Mouse (Mus musculus) kidney, postnatal 36 days (tissue): ENCODE measurements around the gene Ints13.
A peak's percentile ranks its signal among the peaks of the same experiment; 100 is the strongest.
"Not testable (repeated sequence)": the region's sequence is repeated elsewhere in the genome, so short reads cannot be mapped to it uniquely, and the experiment has no call there.

ENCODE experiments used
- DNase-seq, 2 experiments: peaks; one replicate each; pipeline ENCODE4 v3.0.0; 2021 to 2022; ENCODE audit warnings: mixed read lengths in 2 of 2

The Ints13 gene

GRCm38 (mm10) chr6:146577310-146578109 lies at the start of gene Ints13:
Gene Ints13 (minus strand): TSS chr6:146577835.
- DNase-seq: peak; percentile 98 to 99

GRCm38 (mm10) chr6:146616670-146617069 lies 39.0 kb upstream of the Ints13 start:
- no peak for DNase-seq

DNA sequence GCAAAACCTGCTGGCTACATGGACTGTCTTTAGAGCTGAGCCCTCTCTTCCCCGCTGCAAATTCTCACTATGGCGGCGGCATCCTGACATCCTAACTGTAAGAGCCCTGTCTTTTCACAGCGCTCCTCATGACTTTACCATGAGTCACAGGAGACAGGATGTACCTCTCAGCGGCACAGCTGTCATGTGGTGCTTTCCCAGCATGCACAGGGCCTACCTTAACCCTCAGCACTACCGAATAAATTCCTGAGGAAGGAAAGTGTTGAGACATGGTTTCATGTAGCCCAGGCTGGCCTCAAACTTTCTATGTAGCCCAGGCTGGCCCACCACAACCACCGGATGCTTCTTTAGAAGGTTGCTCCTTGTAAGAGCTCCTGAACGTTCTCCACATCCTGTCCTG lies 38.3 kb upstream of the Ints13 start:
- DNase-seq: no peak

DNA sequence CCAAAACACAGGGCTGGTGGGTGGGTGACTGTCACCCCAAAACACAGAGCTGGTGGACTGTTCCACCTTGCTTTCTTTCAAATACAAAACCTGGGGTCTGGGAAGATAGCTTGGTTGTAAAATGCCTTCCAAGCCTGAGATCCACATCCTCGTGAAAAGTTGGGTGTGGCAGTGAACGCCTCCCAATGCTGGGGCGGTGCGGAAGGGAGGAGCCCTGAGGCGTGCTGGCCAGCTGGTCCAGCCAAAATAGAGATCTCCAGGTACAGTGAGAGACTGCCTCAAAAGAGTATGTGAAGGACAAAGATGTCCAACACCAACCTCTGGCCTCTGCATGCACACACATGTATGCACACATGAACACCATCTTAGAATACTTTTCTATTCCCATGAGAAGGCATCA lies 36.9 kb upstream of the Ints13 start:
- no peak for DNase-seq

GRCm38 (mm10) chr6:146613907-146614306 lies 36.3 kb upstream of the Ints13 start:
- DNase-seq: no peak

DNA sequence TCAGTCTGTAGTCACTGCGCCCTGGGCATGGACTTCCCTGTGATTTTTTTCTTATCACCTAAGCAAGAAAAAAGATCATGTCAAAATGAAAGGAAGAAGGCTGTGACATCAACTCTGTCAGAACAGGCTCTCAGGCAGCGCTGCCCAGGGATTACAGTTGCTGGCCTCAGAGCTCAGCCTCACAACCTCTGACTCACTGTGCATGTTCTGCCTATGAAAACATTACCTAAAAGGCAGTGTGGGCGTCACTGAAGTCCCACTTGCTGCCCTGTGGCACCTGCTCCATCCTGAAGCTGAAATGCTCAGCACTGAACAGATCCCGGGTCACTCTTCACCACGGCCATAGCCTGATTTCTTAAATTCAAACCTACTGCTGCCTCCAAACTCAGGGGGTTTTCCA lies 35.1 kb upstream of the Ints13 start:
- DNase-seq: no peak

DNA sequence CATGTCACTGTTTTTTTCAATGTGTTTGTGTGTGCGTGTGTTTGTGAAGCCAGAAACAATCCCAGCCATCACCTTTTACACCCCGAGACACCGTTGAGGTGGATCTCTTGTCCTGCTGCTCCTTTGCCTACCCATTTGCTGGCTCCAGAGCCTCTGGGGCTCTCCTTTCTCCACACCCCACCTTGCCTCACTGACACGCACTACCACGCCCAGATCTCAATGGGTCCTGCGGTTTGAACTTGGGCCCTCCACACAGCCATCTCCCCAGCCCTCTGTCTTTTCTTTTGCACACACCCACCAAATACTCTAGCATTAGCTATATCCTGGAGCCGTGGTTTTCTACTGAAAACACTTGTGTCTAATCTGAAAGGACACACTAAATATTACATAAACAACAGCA lies 34.3 kb upstream of the Ints13 start:
- DNase-seq: no peak

- DNase-seq: no peak
Observed at GRCm38 (mm10) chr6:146611385-146611784, 33.8 kb upstream of the Ints13 start.

DNA sequence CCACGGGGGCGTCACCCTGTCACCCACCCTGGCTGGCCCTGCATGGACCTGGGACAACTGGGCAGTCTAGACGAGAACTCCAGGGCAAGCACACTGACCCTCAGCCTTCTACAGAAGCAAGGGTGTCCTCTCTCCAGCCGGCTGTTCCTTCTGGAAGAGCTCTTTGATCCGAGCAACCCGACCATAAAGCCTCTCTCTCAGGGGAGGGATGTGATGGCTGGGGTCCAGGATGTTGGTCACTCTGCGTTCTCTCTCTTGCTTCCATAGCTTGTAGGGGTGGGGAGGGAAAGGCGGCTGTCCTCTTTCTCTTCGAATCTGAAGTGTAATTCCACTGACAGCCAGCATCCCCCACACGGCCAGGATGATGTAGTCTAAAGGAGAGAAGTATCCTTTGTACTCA lies 26.0 kb upstream of the Ints13 start:
- peak in 1 of 2 experiments; percentile 10 for DNase-seq

GRCm38 (mm10) chr6:146602601-146603000 lies 25.0 kb upstream of the Ints13 start:
- no peak for DNase-seq

DNA sequence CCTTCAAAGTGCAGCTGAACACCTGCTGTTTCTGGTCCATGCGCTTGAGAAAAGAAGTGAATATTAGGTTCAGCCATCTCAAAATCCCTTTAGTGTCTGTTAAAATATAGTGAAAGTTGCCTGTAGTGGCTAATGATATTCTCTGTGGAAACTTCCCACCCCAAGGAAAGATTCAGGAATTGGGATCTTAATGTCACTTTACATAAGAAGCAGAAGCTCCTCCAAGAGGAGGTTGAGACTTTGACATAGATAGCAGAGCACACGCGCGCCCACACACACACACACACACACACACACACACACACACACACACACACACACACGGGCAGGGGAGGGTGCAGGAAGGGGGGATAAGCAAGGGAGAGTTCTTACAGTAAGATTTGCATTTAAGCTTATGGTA lies 7.5 kb upstream of the Ints13 start:
- DNase-seq: no peak

DNA sequence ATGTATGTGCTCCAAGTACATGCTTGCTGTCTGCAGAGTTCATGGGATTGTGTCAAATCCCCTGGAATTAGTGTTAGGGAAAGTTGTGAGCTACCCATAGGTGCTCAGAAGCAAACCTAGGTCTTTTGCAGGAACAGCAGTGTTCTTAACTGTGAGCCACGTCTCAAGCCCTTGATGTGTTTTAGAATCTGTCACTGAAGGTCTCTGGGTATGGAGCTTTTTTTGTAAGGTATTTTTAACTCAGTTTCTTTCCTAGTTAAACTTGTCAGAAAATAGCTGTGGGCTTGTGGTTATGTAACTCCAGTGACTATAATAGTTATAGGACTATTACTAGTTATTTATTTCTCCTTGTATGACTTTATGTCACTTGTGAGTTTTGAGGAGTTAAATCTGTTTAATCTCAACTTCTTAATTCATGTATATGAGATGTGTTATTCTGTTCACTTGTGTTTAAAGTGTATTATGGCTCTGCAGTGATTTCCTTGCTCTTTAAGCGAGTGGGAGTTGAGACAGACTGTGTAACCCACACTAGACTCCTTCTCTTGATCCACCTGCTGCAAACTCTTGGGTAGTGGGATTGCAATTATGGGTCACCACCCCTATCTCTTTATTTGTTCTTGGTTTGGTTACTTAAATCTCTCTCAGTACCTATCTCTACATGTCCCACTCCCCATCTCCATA lies 5.9 kb upstream of the Ints13 start:
- no peak for DNase-seq

DNA sequence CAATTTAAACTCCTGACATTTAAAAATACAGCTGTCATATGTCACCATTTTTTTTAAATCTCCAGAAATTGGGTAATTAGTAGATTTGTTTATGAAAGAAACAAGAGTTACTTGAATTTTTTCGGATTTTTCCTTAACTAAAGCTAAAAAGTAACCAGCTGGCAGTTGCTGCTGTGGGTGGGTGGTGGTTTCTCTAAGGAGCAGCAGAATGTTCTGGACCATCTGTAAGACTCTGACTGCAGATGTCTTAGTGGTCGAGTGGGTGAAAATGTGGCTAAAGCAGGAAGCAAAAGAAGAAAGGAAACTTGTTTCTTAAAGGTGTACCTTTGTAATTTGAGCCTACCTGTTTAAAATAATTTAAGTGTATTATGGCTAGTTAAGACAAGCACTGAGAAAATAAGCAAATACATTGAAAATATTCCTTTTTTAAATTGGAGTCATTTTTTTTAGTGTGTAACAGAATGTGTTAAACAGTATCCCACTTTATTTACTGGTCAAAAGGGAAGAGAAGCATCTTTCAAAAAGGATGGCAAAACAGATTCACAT lies 2.8 kb upstream of the Ints13 start:
- DNase-seq: no peak

GRCm38 (mm10) chr6:146578586-146578985 lies 951 bp upstream of the Ints13 start:
- DNase-seq: peak; percentile 7 to 16

DNA sequence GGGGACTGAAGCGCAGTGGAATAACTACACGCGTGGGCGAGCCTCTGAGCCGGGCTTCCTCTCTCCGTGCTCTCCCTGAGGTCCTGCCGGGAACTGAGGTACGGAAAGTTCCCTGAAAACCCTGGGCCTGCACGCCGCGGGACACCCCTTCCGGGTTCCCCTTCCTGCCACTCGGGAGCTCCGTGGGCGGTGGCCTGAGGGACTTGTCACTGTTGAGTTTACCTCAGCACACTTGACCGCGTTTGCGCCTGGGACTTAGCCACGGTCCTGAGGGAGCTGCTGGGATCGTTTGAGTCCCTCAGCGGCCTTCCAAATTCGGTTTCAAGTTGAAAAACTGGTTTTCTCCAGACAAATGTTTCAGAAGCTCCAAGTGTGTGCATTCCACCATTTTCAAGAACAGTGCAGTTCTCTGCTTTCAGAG lies 486 bp upstream of the Ints13 start:
- peak; percentile 82 to 84 for DNase-seq

DNA sequence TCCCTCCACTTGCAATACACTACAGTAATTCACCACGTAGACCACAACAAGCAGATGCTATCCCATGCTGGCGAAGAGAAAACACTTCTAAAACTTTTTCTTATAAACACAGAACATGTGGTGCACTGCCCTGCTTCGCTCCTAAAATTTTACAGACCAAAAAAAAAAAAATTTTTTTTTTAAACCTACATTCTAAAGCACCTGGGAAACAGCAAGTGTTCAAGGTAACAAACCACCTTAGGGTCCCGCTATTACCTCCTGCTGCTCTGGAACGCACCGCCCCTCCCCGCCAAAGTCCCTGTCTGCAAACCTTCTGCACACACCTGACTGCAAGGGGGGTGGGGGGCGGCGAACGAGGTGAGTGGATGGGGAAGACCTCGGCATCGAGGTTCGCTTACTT lies 732 bp downstream of the Ints13 start, which contains the start of gene Fgfr1op2:
Gene Fgfr1op2, plus strand, starts transcription at position 301 of the 400 bp plus-strand sequence.
- DNase-seq: no peak

DNA sequence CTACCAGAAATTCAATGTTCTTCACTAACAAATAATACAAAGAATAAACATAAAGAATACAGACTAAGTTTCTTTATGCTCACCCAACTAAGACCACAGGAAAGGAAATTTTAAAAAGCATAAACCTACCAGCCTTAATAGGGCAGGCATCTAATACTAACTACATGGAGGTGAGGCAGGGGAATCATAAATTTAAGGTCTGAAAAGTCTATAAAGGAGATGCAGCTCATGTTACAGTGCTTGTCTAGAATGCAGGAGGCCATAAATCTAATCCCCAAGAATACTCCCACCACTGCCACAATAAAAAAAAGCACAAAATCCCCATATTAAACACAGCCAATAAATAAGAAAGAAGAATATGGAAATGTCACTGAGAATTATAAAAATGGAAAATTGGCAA lies 5.6 kb downstream of the Ints13 start:
- no peak for DNase-seq

- not testable (repeated sequence) for DNase-seq
Observed at GRCm38 (mm10) chr6:146562461-146562860, 15.2 kb downstream of the Ints13 start.

DNA sequence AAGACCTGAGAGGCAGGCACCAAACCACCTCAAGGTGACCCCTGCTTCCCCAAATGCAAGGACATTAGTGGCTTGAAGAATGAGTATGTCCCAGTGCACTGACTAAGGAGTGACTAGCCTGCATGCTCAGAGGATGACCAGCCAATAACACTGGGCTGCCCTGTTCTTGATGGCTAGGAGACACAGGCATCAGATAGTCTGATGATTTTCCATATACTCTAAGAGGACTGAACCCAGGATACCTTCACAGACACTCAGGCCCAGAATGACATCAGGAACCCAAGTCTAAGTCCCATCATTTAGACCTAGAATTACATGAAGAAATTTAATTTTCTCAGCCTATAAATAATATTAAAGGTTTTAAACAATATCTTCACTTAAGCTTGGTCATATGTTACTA lies 26.3 kb downstream of the Ints13 start:
- no peak for DNase-seq

DNA sequence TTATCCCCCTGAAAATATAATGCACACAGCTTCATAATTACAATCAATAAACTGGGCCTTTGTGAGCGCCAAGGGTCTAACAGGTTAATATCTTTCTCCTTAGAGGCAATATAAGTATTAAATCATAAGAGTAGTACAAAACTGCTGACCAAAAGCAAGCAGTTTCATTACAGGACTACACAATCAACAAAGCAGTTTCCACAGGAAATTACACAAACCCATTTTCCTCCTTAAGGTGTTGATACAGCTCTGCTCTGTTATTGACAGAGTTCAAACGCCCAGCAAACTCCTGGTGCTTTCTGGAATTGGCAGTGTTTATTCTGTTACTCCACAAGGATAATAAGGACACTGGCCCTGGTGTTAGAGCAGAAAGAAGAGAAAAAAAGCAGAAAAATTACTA lies 27.2 kb downstream of the Ints13 start:
- no peak for DNase-seq

DNA sequence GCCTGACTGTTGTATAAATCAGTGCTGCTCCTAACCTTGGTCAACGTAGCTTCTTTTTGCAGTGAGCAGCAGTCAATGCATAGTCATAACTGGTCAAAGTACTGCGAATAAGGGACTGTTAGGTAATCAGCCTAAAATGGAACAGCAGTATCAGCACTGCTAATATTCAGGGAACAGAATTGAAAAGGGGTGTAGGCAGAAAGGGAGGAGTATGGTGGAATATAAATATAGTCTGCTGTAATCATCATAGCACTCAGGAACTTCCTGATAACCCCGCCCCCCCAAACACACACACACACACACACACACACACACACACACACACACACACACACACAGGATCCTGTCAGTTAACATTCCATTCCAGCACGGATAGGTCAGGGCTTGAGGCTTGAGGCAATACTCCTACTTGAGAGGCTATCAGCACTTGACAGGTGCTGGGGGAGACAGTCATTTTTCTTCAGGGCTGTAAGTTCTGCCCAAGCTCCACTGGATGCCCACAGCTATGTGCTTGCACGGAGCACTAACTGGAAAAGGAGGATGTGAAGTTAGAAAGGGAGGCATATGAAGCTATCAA lies 32.3 kb downstream of the Ints13 start:
- DNase-seq: no peak

DNA sequence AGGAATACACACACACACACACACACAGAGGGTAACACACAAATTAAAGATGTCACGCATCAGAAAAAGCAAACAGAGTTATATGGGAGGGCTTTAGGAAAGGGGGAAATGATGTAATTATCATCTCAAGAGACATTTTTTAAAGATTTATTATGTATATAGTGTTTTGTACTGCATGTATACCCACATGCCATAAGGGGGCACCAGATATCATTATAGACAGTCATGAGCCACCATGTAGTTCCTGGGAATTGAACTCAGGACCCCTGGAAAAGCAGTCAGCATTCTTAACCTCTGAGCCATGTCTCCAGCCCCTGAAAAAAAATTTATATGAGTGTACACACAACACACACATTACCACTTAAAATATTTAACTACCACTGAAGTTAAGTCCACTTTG lies 33.0 kb downstream of the Ints13 start:
- DNase-seq: no peak

- no peak for DNase-seq
Observed at GRCm38 (mm10) chr6:146540386-146540785, 37.2 kb downstream of the Ints13 start.

- no peak for DNase-seq
Observed at GRCm38 (mm10) chr6:146538661-146539060, 39.0 kb downstream of the Ints13 start.
